Mouse (Mus musculus) liver (tissue): ENCODE results near the gene Mest.

Experiments
- DNase-seq: peaks from one replicate; pipeline ENCODE4 v3.0.0-alpha.2; 2020; ENCODE audit warnings: mixed read lengths

Mest gene

DNA sequence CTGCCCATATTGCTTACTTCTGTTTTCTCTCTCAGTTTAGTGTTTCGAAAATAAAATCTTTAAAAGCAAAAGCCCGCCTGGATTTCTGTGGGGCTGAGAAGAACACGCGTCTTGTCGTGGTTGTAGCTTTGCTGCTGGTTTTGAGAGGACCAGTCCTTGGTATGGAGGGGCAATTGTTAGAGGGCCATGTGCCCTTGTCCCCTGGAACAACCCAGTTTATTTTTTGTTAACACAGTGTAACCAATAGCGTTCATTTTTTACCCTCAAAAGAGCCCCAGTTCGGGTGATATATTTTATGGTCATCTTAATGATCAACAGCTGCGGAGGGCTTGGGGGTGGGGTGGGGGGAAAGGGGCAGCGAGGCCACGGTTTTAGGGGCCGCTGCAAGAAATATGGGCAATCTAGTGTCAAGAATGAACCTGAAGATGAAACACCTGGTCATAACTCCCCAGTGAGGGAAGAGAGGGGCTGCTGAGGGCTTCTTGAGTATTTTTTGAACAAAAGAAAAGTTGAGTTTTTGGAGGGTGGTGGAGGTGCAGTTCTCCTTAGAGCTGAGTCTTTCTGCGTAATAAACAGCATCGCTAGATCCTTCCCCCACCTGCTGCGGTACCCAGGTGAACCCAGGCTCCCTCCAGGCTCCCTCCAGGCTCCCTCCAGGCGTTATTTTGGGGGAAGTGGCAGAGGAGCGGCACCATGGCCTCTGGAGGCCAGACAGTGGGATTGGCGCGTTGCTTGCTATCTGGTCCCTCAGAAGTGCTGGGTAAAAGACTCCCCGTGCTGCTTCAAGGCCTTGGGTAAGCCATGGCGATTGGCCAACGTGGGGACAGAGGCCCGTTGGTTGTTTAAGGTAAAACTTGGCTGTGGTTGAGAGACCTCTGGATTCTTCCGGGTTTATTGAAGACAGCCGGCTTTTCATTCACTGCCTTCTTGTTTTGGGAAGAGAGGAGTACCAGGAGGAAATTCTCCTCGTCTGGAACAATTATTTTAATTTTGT, 12.7 kb upstream of the Mest start:
- no peak for DNase-seq

DNA sequence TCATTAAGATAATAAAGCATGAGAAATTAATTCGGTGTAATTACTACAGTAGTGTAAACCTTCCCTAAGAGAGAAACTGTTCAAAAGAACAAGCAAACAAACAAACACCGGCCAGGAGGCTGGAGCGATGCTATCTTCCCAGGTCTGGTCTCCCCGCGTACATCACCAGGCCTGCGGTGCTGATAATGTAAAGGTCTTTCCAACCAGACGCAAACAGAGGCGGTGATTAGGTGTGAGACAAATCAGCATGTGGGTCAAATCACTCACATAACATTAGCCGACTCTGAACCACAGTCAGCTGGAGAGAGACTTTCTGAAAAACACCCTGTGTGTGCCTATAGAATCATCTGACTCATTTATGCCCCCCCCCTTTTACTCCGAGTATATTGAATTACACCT, 12.0 kb upstream of the Mest start:
- DNase-seq, result no peak

DNA sequence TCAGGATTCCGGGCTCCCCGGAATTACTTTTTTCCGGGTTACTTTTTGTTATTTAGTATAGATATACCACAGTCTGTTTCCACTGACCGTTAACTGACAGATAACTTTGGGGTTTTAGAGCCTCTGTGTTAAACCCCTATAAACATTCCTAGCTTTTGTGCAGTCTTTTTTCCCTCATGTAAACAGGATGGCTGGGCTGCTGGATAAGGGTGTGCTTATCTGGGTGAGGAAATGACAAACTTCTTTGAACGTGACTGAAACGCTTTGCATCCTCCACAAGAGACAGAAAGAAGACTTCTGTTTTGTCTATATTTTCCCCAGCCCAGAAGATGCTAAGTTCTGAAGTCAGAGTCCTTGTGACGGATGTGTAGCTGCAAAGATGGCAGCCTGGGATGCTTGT, 10.9 kb upstream of the Mest start:
- no peak for DNase-seq

DNA sequence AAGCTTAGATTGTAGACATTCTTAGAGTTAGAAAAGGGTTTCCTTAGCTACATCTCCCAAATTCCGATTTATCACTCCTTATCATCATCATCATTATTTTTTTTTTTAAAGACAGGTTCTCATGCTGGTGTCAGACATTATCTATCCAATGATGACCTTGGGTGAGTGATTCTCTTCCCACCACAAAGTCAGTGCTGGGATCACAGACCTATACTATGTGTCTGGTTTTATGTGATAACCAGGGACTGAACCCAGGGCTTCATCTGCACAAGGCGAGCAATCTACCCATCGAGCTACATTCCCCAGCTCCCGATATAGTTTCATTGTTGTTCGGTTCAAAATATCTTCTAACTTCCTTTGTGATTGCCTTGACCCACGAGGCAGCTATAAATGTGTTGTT, 9.9 kb upstream of the Mest start:
- no peak for DNase-seq

DNA sequence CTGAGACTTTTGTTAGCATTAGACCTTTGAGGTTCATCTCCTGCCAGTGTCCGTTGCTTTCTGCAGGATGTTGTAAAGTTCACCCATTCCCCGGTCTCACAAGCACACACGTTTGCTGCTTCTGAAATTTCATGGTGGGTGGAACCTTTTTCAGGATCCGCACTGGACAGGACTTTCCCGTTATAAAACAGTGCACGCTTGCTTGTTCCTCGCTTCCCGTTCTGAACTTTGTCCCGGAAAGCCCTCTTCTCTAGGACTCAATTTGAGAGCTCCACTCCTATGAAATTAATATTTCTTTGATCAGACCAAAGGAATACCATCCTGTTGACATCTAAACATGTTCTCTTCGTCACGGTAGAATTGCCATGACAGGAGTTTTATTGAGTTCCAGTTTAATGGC, 9.5 kb upstream of the Mest start:
- no peak for DNase-seq

DNA sequence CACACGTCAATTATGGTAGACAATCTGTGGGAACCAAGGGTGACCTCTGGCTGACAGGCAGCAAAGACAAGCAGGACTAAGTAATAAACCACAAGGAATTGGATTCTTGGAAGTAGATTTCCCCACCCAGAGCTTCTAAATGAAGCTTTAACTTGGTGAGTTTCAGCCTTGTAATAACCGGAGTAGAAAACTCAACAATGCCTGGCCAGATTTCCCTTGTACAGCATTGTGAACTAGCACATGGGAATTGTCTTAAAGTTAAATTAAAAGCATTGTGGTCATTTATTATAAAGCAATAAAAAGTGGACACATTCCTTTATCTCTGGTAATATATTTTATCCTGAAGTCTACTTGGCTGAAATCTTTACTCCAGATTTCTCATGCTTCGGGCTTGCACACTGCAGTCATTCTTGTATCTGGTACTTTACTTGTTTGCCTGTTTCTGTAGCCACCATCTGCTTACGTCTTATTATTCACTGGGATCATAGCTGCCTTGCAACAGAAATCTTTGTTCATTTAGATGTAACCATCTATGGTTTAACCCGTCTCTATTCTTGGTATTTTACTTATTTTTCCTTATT, 8.4 kb upstream of the Mest start:
- no peak for DNase-seq

DNA sequence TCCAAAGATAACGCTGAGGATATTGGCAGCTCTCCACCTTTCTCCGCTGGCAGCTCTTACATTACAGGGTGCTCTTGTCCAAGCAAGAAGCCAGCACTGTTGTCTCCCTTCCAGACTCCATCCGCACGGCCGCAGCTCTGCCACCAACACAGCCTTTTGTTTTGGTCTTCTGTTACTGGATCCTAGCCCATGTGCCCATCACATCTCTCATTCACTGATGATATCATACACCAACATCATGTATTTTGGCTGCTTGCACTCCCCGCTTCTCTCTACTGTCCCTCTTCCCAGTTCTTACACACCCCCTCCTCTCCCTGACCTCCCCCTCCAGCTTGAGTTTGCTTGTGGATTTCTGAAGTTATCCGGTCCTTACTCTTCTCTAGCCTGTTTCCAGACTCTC, 6.6 kb upstream of the Mest start:
- DNase-seq, result no peak

DNA sequence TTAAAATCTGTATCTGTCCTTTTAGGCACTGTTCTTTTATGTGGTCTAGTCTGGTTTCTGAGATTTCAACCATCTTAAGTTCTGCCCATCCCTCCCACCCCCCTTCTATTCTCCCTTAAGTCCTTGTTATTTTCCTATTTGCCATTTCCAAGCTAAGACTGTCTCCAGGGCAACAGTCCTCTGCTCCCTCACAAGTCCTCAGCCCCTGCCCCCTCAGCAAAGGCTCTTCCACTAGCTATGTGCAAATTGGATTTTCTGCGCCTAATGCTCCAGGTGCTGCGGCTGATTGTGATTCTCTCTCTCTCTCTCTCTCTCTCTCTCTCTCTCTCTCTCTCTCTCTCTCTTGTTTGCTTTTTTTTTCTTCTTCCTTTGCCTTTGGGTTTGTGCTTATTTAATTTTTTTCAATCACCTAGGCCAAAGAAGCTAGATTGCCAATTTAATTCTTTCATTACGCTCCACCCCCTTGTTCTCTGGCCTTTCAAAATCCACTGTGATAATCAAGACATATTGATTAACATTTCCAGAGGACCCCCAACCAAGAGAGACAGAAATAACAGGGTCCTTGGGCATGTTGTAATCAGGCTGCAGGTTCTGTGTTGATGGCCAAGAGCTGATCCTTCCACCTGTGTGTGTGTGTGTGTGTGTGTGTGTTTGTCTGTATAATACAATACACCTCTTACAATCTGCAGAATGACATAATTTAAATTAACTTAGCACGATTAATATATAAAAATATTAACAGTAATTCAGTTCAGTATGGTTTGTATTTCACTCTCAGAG, 772 bp upstream of the Mest start:
- DNase-seq, result no peak

DNA sequence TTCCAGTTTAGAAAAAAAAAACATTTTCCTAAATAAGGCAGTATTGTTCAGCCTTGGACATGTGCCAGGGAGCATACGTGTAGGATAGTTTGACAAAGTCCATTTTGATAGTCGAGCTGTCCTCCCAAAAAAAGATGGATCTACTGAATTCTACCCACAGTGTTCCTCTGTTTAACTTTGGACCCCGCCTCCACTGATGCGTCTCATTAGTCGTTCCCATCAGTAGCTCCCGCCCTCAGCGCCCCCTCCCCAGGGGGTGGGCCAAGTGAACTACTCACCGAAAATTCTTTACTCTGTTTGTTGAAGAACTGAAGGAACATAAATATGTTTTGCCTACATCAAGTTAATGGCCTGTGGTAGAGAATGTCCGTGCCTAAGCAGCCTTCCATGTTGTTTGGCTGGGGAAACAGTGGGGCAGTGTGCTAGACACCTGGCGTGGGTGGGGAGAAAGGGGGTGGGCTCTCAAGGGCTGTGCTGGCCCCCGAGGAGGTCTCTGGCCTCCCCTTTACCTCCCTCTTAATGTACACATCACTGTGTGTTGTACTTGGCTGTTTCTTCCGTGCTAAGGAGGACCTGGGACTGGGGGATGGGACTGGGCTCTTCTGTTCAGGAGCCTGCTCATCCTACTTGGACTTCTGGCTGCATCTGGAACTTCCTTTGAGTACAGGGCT, 7.1 kb downstream of the Mest start:
- DNase-seq, result no peak

DNA sequence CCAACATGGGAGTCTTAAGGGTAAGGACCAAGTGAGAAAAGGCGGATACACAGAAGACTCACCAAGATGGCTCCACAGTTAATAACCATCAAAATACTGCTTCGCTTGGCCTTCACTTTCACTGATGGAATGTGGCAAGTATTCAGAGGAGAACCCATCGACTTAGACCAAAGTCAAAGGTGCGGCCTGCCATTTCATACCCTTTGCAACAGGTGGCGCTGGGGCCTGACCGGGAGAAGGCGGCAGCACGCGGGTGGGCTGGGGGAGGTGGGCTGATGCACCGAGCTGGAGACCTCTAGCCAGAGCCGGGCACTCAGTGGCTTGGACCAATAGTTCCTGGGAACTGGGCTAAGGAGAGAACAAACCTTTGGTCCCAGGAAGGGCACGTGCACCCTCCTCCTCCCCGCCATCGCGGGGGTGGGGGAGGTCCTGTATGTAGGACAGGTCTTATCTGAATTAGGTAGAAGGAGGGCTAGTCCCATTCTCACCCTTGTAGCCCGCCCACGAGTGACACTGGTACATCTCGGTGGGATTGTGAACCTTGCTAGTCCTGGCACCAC, 9.3 kb downstream of the Mest start:
- no peak for DNase-seq

DNA sequence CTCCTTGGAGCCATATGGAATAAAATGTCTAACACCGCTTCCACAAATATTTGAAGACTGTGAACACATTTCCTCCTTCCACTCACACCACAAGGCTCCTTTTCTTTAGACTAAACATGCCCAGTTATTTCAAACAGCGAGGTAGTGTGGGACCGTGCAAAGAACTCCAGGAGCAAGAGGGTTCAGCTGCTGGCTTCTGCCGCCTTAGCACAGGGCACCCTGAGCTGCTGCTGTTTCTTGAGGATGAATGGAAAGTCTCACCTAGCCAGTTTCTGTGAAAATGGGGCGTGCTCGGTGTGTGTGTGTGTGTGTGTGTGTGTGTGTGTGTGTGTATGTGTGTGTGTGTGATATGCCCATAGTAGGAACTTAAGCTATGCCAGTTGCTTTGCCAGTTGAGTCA, 11.1 kb downstream of the Mest start:
- no peak for DNase-seq

DNA sequence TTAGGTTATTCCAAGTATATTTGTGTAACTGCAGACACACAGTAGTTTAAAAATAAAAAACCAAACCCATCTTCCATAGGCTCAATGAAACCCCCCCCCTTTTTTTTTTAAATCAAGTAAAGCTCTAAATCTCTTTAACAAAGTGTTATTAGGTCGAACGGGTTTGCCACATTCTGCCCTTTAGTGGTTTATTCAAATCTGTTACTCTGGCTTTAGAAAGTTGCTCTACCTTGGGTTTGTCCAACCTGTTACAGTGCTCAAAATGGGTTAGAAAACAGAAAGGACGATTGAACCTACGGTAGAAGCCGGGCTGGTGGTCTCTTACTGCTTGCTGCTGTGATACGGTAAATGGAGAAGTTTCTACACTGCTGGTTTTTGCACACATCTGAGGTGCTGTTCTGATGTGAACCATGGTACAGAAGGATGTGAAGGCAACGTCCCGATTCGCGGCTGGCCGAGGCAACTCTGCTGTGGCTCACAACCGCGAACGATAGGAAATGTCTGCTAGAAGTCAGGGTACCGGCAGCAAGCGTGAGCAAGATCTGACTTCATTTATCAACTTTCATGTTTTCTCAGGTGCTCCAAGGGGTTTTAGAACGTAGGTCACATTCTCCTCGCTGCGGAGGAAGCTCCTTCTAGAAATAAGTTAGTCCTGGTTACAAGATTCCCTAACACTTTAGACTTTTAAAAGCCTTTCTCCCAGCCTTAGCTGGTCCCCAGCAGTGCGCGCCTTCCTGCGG, 11.8 kb downstream of the Mest start:
- DNase-seq, result no peak

DNA sequence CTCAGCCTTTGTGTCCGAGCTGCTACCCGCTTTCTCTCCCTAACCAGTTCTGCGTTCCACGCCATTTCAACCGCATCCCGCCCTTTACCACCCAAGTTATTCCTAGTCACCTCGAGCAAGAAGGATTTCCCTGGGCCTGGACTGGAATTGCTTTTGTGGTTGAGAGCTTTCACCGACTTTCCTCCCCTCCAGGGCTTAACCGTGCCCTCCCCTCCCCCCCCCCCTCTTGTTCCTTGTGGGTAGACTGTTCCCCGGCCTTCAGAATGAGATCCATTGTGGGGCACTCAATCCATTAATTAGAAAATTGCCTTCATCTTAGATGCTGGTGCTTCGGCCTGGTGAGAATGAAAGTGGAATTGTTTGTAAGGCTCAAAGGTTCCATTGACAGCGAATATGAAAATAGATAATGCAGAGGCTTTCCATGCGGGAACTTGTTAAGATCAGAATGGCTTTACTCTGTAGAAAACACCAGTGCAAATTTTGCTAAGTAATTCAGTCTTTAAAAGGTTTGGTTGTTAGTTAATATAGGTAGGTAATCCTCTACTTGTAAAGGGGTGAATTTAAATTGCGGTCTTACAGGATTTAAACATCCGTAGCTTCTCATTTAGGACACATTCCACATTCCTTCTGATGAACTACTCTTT, 12.5 kb downstream of the Mest start:
- DNase-seq, result no peak

DNA sequence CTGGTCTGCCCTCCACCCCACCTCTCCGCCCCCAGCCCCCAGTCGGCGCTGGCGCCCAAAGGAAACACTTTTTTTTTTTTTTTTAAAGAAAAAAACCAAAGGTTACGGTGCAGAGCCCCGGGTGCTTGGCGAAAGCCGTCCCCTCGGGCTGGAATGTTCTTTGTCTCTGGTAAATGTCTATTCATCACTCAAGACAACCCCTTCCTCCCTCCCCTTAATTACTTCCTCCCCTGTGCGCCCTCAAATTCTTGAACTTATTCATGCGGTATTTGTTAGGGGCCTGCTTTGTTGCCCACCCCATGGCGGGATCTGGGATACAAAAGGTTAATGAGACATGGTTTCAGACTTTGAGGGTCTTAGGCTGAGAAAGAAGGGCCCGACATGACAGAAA, 13.0 kb downstream of the Mest start:
- DNase-seq, result no peak

DNA sequence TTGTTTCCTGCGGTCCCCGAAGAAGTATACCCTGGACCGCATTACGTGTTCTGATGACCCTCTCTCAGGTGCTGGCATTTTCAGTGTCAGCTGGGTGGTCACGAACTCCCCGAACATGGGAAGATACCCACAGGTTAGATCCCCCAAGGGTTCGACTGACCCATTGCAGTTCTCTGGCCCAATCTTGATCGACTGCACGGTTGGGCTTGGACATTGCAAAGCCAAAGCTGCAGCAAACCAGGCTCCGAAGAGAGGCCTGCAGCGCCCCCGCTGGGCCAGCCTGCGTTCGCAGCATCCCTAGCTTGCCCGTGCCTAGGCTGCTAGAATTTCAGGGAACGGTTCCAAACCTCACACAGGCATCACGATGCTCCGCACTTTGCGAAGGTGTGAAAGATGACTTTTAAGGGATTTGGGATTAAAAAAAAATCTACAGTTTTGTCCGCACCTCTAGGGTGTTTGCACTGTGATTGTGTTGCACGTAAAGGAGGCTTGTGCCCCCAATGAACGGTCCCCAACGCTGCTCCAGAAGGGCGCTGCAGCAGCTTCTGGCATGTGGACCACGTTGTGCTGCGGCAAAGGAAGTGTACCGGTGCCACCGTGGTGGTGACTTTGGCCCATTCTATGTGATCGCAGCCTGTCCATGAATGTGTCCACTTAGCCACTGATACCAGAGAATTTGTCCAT, 13.7 kb downstream of the Mest start:
- peak; percentile 70 for DNase-seq

DNA sequence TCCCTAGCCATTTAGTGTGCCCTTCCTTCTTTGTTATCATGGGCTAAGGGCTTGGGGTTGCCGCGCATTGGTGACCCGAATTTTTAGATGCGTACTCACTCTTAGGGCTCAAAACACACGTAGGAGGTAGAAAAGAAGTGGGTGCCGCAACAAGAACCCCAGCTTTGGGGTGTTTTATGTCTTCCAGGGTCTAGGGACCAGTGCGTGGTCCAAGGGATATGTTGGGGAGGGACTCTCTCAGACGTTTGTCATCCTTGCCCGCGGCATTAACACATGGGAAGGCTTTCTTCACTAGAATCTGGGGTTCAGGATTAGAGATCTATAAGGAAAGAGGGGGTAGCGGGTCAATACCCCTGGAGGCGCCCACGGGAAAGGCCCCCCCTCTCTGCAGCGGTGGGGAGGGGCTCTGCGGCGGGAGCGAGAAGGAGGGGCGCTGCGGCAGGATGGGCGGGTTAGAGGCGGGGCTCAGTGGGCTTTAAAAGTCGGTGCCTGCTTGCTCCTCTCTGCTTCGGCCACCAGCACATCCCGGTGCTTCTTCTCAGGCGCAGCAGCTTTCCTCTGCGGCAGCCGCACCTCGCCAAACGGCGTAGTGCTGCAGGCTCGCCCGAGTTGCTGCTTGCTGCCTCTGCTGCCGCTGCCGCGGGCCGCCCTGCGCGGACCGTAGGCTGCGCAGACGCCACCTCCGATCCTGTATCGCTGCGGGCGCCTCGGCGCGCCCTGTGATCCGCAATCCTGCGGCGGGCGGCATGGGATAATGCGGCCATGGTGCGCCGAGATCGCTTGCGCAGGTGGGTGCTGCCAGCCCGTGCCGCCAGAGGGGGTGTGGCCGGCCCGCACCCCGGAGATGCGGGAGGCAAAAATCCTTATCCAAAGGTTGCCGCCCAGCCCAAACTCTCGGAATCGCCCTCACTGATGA, 14.5 kb downstream of the Mest start:
- peak; percentile 66 for DNase-seq

DNA sequence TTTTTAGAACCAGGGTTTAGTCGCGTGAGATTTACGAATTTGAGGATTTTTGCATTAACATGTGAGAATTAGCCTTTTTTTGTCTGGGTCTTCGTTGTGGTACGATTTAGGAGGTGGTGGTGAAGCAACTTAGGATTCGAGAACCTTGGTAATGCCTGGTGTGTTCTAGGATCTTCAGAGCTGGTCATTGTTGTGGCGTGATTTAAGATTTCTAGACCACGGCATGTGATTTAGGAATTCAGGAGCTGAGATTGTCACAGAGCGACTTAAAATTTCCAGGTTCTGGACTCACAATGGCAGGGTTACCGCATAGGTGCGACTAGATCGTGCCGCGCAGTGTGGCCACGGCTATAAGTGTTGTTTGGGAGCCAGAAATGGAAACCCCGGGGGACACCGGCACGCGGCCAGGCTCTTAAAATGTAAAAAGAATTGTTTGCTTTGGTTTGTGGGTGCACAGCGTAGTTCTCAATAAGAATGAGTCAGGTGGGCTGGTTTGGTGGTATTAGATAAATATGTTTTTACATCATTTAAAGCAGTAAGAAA, 15.2 kb downstream of the Mest start:
- no peak for DNase-seq

DNA sequence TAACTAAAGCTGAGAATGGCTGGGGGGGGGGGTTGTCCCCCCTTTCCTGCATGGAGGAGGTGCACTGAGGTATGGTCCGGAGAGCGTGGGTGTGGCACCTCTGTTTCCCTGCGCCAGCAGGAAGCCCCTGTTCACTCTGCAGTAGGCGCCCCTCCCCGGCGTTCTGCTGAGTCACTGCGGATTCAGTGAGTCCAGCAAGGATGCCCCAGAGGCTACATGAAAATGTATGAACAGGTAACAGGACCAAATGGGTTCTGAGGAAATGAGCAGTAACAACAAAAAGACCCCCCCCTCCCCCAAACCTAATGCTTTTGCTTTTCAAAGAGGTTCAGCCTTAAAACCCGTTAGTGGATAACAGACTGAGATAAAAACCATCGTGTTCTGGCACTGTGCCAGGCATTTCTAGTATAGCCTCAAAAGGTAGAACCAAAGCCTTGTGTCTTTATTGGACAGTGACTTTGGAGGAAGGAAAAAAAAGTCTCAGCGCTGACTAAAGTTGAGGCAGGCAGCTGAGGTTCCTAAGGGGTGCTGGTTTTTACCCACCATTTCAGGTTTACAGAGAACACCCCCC, 15.9 kb downstream of the Mest start:
- DNase-seq, result no peak

DNA sequence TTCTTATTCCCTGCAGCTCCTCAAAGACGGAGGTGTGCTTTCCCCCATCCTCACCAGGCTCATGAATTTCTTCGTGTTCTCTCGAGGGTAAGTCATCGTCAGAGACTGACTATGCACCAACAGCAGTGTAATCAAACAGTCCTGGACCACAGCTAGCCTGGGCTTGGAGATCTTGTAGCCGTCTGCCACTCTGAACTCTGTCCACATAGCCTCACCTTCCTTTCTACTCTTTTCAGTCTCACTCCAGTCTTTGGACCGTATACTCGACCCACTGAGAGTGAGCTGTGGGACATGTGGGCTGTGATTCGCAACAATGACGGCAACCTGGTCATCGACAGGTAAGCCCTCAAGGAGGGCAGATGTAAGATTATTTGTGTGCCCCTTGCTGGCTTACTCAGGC, 21.5 kb downstream of the Mest start:
- DNase-seq, result no peak
